Mouse (Mus musculus) heart, postnatal 0 days (tissue): Measurements from ENCODE around the gene Gm28038.

Experiments used
- CTCF ChIP-seq: IDR thresholded peaks from 2 replicates; pipeline ENCODE4 v1.5.1; 2016; ENCODE audit warnings: antibody characterized with exemption, control low read depth, low read depth
- EP300 ChIP-seq: IDR thresholded peaks from 2 replicates; pipeline ENCODE4 v1.6.1; 2016; ENCODE audit warnings: antibody characterized with exemption, low read depth

DNA sequence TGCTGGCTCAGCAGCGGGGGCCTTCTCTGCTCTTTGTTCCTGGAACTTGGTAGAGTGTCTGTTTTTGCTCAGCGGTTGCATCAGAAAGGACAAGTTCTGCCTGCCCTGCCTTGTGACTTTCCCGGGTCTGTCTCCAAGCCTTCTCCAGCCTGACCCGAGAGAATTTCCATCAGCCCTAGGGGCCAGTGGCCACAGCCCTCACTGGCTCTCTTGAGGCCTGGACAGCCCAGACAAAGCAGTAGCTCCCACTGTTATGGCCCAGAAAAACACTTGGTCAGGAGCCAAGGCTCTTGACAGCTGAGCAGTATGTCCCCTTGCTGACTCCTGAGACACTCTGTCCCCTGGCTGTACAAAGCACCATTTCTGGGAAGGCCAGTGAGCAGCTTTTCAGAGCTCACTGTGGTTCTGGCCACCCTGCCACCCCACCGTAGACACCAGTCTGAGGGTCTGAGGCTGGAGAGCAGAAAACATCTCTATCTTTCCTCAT lies 15.0 kb upstream of the Gm28038 start, which contains the start of gene Phyhd1:
- peak; percentile 14; the same call in 1 of the 2 replicates for TF ChIP-seq CTCF
- TF ChIP-seq EP300 = peak; percentile 70
